Mouse (Mus musculus): ENCODE measurements around the gene Dynlt1a.
"Not testable (repeated sequence)": the region's sequence is repeated elsewhere in the genome, so short reads cannot be mapped to it uniquely, and the experiment has no call there.

Gene Dynlt1a

GRCm38 (mm10) chr17:6286169-6286568 lies 31.1 kb downstream of the Dynlt1a start:
- not testable (repeated sequence) for DNase-seq

GRCm38 (mm10) chr17:6283137-6283536 lies 34.2 kb downstream of the Dynlt1a start:
- DNase-seq, result not testable (repeated sequence)

GRCm38 (mm10) chr17:6280513-6280912 lies 36.8 kb downstream of the Dynlt1a start:
- peak in 1 of 2 experiments; percentile 29 for DNase-seq

- DNase-seq, result not testable (repeated sequence)
Measured at GRCm38 (mm10) chr17:6279772-6280171, 37.5 kb downstream of the Dynlt1a start.

- DNase-seq, result peak in 1 of 2 experiments; percentile 40
Measured at GRCm38 (mm10) chr17:6279205-6279604, 38.1 kb downstream of the Dynlt1a start.

- peak in 1 of 2 experiments; percentile 30 for DNase-seq
Measured at GRCm38 (mm10) chr17:6274693-6275092, 42.6 kb downstream of the Dynlt1a start.

GRCm38 (mm10) chr17:6271970-6272369 lies 45.3 kb downstream of the Dynlt1a start:
- not testable (repeated sequence) for DNase-seq

- peak in 1 of 2 experiments; percentile 34 for DNase-seq
Measured at GRCm38 (mm10) chr17:6270840-6271239, 46.5 kb downstream of the Dynlt1a start.

GRCm38 (mm10) chr17:6269876-6270831 lies 47.1 kb downstream of the Dynlt1a start:
- DNase-seq, result peak in 1 of 2 experiments; percentile 35

GRCm38 (mm10) chr17:6257070-6257456 lies 60.2 kb downstream of the Dynlt1a start:
- DNase-seq, result not testable (repeated sequence)

GRCm38 (mm10) chr17:6256400-6257069 lies 60.8 kb downstream of the Dynlt1a start, which contains the start of gene Tmem181a:
TSS of gene Tmem181a (plus strand) at chr17:6256860.
- not testable (repeated sequence) for DNase-seq

Measured in kidney, postnatal 25 days (tissue).